Mouse (Mus musculus) kidney, embryonic 15.5 days (tissue): Measurements from ENCODE around the gene Vmn1r30. TPM values are rescaled to one million over a fixed set of nuclear protein-coding genes. Genes with fewer than 3 reads are reported as not detected.

Source experiments
- ATAC-seq: fragments of 200-750 bp; cut with Nextera tagmentation; replicated peaks from 2 replicates; pipeline ENCODE4 v1.8.0; 2017; ENCODE audit warnings: moderate TSS enrichment; ENCODE audit not compliant: low FRiP score
- H3K27ac ChIP-seq: fragments of 300-500 bp; sonication (generic); 2 replicates; pipeline ENCODE4 v1.5.1; 2015; ENCODE audit warnings: mild to moderate bottlenecking, inconsistent platforms
- H3K27me3 ChIP-seq: fragments of 300-500 bp; sonication (generic); 2 replicates; pipeline ENCODE4 v1.6.1; 2015; ENCODE audit warnings: inconsistent platforms
- H3K36me3 ChIP-seq: fragments of 300-500 bp; sonication (generic); 2 replicates; pipeline ENCODE4 v1.6.1; 2015; ENCODE audit warnings: inconsistent platforms
- H3K4me1 ChIP-seq: fragments of 300-500 bp; sonication (generic); 2 replicates; pipeline ENCODE4 v1.6.1; 2015; ENCODE audit warnings: inconsistent platforms
- H3K4me2 ChIP-seq: fragments of 300-500 bp; sonication (generic); 2 replicates; pipeline ENCODE4 v1.6.1; 2015; ENCODE audit warnings: moderate library complexity, mild to moderate bottlenecking, inconsistent platforms
- H3K4me3 ChIP-seq: fragments of 300-500 bp; sonication (generic); replicated peaks from 2 replicates; pipeline ENCODE4 v1.5.1; 2015; ENCODE audit warnings: mild to moderate bottlenecking, inconsistent platforms
- H3K9ac ChIP-seq: fragments of 300-500 bp; sonication (generic); 2 replicates; pipeline ENCODE4 v1.6.1; 2015; ENCODE audit warnings: mild to moderate bottlenecking, inconsistent platforms
- H3K9me3 ChIP-seq: fragments of 300-500 bp; sonication (generic); replicated peaks from 2 replicates; pipeline ENCODE4 v1.6.1; 2016; ENCODE audit warnings: inconsistent platforms
- WGBS: fragments of 180-500 bp; shearing (Covaris S2); methylation state at CpG from one replicate; pipeline ENCODE4 v1.1.7; 2015; ENCODE audit warnings: mixed read lengths; 5-methylcytosine and 5-hydroxymethylcytosine counted together
- polyA plus RNA-seq: library from polyadenylated mRNA; unstranded; fragments of >200 nt; fragmentation: Nextera tagmentation; extraction: Ambion mirVana; gene quantifications from 2 replicates; pipeline ENCODE4 v1.2.1, GENCODE M21; 2015

Vmn1r30 gene
- polyA plus RNA-seq: not detected in 2 replicates

DNA sequence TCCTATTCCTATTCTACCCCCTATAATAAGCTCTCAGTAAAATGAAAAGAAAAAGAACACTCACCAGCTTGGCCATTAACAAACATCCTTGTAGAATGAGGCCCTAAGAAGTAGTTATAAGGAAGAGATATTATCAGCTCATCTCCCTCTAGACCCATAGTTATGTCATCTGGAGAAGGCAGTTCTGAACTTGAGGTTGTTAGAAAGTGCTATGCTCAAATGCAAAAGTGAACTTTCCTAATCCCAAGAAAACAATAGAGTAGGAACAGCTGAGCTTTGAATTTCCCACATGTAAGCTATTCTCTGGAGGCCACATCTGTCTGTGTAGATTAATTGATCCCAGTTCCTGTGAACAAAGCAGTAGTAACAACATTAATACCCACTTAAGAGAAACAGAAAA is at the start of gene Vmn1r30:
Gene Vmn1r30 (minus strand): TSS at position 101 of the 400 bp plus-strand sequence.
- H3K27ac ChIP-seq: no peak within 1 kb of the TSS
- ATAC-seq: no peak

DNA sequence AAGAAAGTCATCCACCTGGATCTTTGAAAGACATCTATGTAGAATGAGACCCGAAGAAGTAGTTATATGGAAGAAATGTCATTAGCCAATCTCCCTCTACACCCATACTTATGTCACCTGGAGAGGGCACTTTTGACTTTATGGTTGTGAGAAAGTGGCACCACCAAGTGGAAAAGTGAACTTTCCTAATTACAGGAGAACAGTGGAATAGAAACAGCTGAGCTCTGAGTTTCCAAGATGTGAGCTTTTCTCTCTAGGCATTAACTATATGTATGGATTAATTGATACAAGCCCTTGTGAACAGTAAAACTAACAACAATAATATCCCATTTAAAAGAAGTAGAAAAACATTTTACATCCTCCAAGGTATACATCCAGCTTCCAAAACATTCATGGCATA is 32.0 kb upstream of the Vmn1r30 start, which contains the start of gene Vmn1r31:
Gene Vmn1r31 (minus strand): TSS at position 101 of the 400 bp plus-strand sequence.
- 86% methylated on average over 1 of the region's 1 CpGs for WGBS

More for the DNA sequence above, at the start of gene Vmn1r30:
- H3K4me1 ChIP-seq: no peaks in the 10 kb centered on the region
- H3K4me2 ChIP-seq: no peak within 1 kb of the TSS
- no peaks in the 10 kb centered on the region for H3K9me3 ChIP-seq
- no peak within 1 kb of the TSS for H3K9ac ChIP-seq
- H3K27me3 ChIP-seq: no peaks in the 10 kb centered on the region
- no peak within 1 kb of the TSS for H3K4me3 ChIP-seq
- H3K36me3 ChIP-seq: no peaks in the 10 kb centered on the region

More for the DNA sequence above, 32.0 kb upstream of the Vmn1r30 start, which contains the start of gene Vmn1r31:
- no peak within 1 kb of the TSS for H3K4me2 ChIP-seq
- ATAC-seq: no peak
- no peaks in the 10 kb centered on the region for H3K27me3 ChIP-seq
- no peaks in the 10 kb centered on the region for H3K4me1 ChIP-seq
- H3K36me3 ChIP-seq: no peaks in the 10 kb centered on the region
- H3K9me3 ChIP-seq: no peaks in the 10 kb centered on the region
- H3K9ac ChIP-seq: no peak within 1 kb of the TSS
- H3K27ac ChIP-seq: no peak within 1 kb of the TSS
- no peak within 1 kb of the TSS for H3K4me3 ChIP-seq

Other genes with a start within 250 kb of the Vmn1r30 start
- gene Vmn1r27, start 224.6 kb downstream of the Vmn1r30 start, polyA plus RNA-seq: not detected in 2 replicates
- not detected in 2 replicates for gene Vmn1r28, start 181.3 kb downstream of the Vmn1r30 start, polyA plus RNA-seq
- not detected in 2 replicates for gene Vmn1r29, start 141.8 kb downstream of the Vmn1r30 start, polyA plus RNA-seq
- gene Vmn1r31, start 31.9 kb upstream of the Vmn1r30 start, polyA plus RNA-seq: not detected in 2 replicates
- 95.7 and 101 TPM in 2 replicates for gene Abcg2, start 141.1 kb upstream of the Vmn1r30 start, polyA plus RNA-seq